Mouse (Mus musculus): Measurements from ENCODE around the gene Nlrp4c.
"Not testable (repeated sequence)": the region's sequence is repeated elsewhere in the genome, so short reads cannot be mapped to it uniquely, and the experiment has no call there.

Gene Nlrp4c

GRCm38 (mm10) chr7:6044861-6045260, at the start of gene Nlrp4c:
Gene Nlrp4c, plus strand, starts transcription at chr7:6045161.
- DNase-seq (ENCODE audit: extremely low spot score, low read depth, low spot score): no peak

- no peak for DNase-seq (ENCODE audit: extremely low spot score, low read depth, low spot score)
Measured at GRCm38 (mm10) chr7:6010910-6011309, 34.1 kb upstream of the Nlrp4c start, which contains the start of gene Vmn1r65. Gene Vmn1r65, minus strand, starts transcription at chr7:6011010.

- no peak for DNase-seq (ENCODE audit: extremely low spot score, low read depth, low spot score)
Measured at GRCm38 (mm10) chr7:6119501-6119900, 74.5 kb downstream of the Nlrp4c start.

- not testable (repeated sequence) for DNase-seq (ENCODE audit: extremely low spot score, low read depth, low spot score)
Measured at GRCm38 (mm10) chr7:6120104-6120503, 75.1 kb downstream of the Nlrp4c start.

- not testable (repeated sequence) for DNase-seq (ENCODE audit: extremely low spot score, low read depth, low spot score)
Measured at GRCm38 (mm10) chr7:6121128-6121527, 76.2 kb downstream of the Nlrp4c start.

GRCm38 (mm10) chr7:6126690-6127448, 81.9 kb downstream of the Nlrp4c start:
- DNase-seq (ENCODE audit: extremely low spot score, low read depth, low spot score): peak; percentile 64

- DNase-seq (ENCODE audit: extremely low spot score, low read depth, low spot score): no peak
Measured at GRCm38 (mm10) chr7:6130346-6130745, 85.4 kb downstream of the Nlrp4c start.

GRCm38 (mm10) chr7:6132646-6133045, 87.7 kb downstream of the Nlrp4c start:
- no peak for DNase-seq (ENCODE audit: extremely low spot score, low read depth, low spot score)

GRCm38 (mm10) chr7:6136497-6136896, 91.5 kb downstream of the Nlrp4c start:
- no peak for DNase-seq (ENCODE audit: extremely low spot score, low read depth, low spot score)

GRCm38 (mm10) chr7:6139295-6139694, 94.3 kb downstream of the Nlrp4c start:
- DNase-seq (ENCODE audit: extremely low spot score, low read depth, low spot score): no peak

- DNase-seq (ENCODE audit: extremely low spot score, low read depth, low spot score): no peak
Measured at GRCm38 (mm10) chr7:6143991-6144531, 99.1 kb downstream of the Nlrp4c start.

GRCm38 (mm10) chr7:6145423-6146188, 100.6 kb downstream of the Nlrp4c start:
- DNase-seq (ENCODE audit: extremely low spot score, low read depth, low spot score): no peak

GRCm38 (mm10) chr7:6146194-6146981, 101.4 kb downstream of the Nlrp4c start:
- DNase-seq (ENCODE audit: extremely low spot score, low read depth, low spot score): no peak

- DNase-seq (ENCODE audit: extremely low spot score, low read depth, low spot score): no peak
Measured at GRCm38 (mm10) chr7:6146982-6147325, 102.0 kb downstream of the Nlrp4c start.

GRCm38 (mm10) chr7:6147688-6148087, 102.7 kb downstream of the Nlrp4c start:
- no peak for DNase-seq (ENCODE audit: extremely low spot score, low read depth, low spot score)

GRCm38 (mm10) chr7:6151266-6151665, 106.3 kb downstream of the Nlrp4c start:
- DNase-seq (ENCODE audit: extremely low spot score, low read depth, low spot score): no peak

- DNase-seq (ENCODE audit: extremely low spot score, low read depth, low spot score): no peak
Measured at GRCm38 (mm10) chr7:6152036-6152435, 107.1 kb downstream of the Nlrp4c start.

- no peak for DNase-seq (ENCODE audit: extremely low spot score, low read depth, low spot score)
Measured at GRCm38 (mm10) chr7:6153131-6153530, 108.2 kb downstream of the Nlrp4c start.

GRCm38 (mm10) chr7:6154164-6154563, 109.2 kb downstream of the Nlrp4c start:
- DNase-seq (ENCODE audit: extremely low spot score, low read depth, low spot score): no peak
